Mouse (Mus musculus): ENCODE data around the gene Efcab2. TPM values are rescaled to one million over a fixed set of nuclear protein-coding genes. Genes with fewer than 3 reads are reported as not detected.

Gene Efcab2
- polyA plus RNA-seq, 1 experiment from 2014 or later, result 4.6 TPM

GRCm38 (mm10) chr1:178530301-178531078, 124.6 kb downstream of the Efcab2 start:
- H3K9me3 ChIP-seq (replicated peaks), result no peaks in the 10 kb centered on the region

More at GRCm38 (mm10) chr1:178530301-178531078, 124.6 kb downstream of the Efcab2 start:
- WGBS, result under 1% methylated on average over 61 of the region's 62 CpGs
- peak overlapping the region; percentile 96 for H3K27ac ChIP-seq
- peak; percentile 92 for DNase-seq (ENCODE audit: low spot score)
- H3K36me3 ChIP-seq, result peaks cover 33% of the 10 kb centered on the region
- no peaks in the 10 kb centered on the region for H3K27me3 ChIP-seq (ENCODE audit: low read depth, poor library complexity, severe bottlenecking)
- H3K4me3 ChIP-seq, result peak overlapping the region; percentile 90
- peaks cover 68% of the 10 kb centered on the region for H3K4me1 ChIP-seq

Small RNA genes lying within 50 kb of the gene (microRNA-seq; reads per million reads assigned to microRNA genes)
- gene Gm27458, result not detected

Other genes starting within 250 kb of the Efcab2 start
- gene Desi2, start 218.7 kb upstream of the Efcab2 start, polyA plus RNA-seq (2016; fragmentation: Nextera tagmentation; extraction: Ambion mirVana), result 14.2 and 14.5 TPM in 2 replicates
- gene Cox20, start 87.0 kb upstream of the Efcab2 start, polyA plus RNA-seq (2016; fragmentation: Nextera tagmentation; extraction: Ambion mirVana), result 75.7 and 88.5 TPM in 2 replicates
- gene Hnrnpu, start 68.3 kb upstream of the Efcab2 start, polyA plus RNA-seq (2016; fragmentation: Nextera tagmentation; extraction: Ambion mirVana), result 608 TPM in 2 replicates
- gene Kif26b, start 123.0 kb downstream of the Efcab2 start, polyA plus RNA-seq (2016; fragmentation: Nextera tagmentation; extraction: Ambion mirVana), result 18.4 and 24.8 TPM in 2 replicates